Mouse (Mus musculus): ENCODE results near the gene 2410004P03Rik. TPM values are rescaled to one million over a fixed set of nuclear protein-coding genes. Genes with fewer than 3 reads are reported as not detected.

2410004P03Rik gene
- polyA plus RNA-seq, 1 experiment, result 0.02 TPM

DNA sequence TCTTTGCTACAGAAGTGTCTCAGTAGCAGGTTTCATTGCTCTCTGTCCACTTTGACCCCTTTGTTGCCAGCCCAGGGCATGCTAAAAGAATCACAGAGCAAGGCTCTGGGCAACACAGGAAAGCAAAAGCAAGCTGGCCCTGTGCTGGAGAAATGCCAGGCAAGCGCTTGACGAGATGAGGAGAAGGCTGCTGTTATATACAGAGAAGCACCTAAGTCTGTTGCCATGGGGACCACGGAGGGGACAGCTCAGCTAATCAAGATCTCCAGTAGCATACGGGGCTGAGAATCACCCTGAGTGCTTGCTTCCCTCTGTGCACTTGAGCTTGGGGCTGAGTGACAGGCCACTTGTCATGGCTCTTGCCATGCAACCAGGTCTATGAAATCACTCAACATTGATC, 39.5 kb upstream of the 2410004P03Rik start:
- H3K36me3 ChIP-seq (ENCODE audit: control insufficient read depth, insufficient read depth, low read length), result no peaks in the 10 kb centered on the region
- TF ChIP-seq POLR2A (IDR thresholded peaks at IDR 0.05; ENCODE audit: control insufficient read depth, low read depth, low read length), result no peak
- no peak for TF ChIP-seq CTCF (IDR thresholded peaks at IDR 0.05; ENCODE audit: control insufficient read depth, insufficient read depth, insufficient replicate concordance, low read depth, low read length)
- H3K27me3 ChIP-seq (ENCODE audit: control insufficient read depth, insufficient read depth, low read length), result no peaks in the 10 kb centered on the region
- no peaks in the 10 kb centered on the region for H3K4me1 ChIP-seq (ENCODE audit: control insufficient read depth, insufficient read depth, low read length)
- no peak overlapping the region for H3K27ac ChIP-seq (ENCODE audit: control insufficient read depth, insufficient read depth, low read depth, low read length)
- no peak overlapping the region for H3K4me3 ChIP-seq (ENCODE audit: control insufficient read depth, low read depth, low read length)

DNA sequence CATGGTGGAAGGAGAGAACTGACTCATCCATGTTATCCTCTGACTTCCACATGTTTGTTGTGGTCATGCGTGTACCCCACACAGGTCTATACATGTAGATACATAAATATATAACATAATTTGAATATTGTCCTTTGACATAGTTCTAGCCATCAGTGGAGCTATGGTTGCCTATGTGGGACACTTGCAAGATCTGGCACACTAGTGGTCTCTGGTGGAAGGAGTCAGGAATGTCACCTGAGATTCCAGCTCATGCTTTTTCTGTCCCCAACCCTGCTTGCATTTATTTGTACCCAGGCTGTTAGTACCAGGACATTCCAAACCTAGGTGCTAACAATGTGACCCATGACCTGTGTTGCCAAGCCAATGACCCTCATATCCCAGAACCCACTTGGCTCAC, 38.3 kb upstream of the 2410004P03Rik start:
- TF ChIP-seq POLR2A (IDR thresholded peaks at IDR 0.05; ENCODE audit: control insufficient read depth, low read depth, low read length), result no peak
- TF ChIP-seq CTCF (IDR thresholded peaks at IDR 0.05; ENCODE audit: control insufficient read depth, insufficient read depth, insufficient replicate concordance, low read depth, low read length), result no peak

DNA sequence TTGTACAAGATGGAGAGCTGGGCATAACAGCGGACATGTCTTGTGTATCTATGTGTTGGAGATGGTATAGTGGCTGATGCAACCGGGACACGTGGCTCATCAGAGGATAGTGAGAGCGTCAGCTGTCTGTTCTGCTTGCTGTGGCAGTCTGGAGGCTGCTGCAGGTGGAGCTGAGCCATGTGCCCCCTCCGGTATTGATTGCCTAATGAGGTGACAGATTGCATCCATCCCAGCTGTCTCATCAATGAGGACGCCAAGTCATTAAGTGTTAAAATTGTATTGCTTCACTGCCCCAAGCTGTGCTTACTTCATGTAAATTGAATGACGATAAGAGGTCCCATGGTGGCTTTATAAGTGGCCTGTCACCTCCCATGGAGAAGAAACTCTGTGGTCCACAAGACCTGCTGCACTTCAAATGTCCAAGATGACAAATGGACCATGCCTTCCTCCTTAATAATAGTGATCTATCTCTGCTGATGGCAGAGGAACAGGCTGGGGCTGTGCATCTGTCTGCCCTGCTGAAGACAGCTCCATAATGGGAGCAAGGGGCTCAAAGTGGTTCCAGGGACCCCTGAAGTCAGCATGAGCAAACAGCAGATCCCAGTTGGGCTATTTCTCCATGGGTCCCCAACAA, 37.6 kb upstream of the 2410004P03Rik start:
- Histone ChIP-seq H3K4me1 (ENCODE audit: control insufficient read depth, insufficient read depth, low read length) (no peaks in the 10 kb centered on the region), H3K27me3 (ENCODE audit: control insufficient read depth, insufficient read depth, low read length) (no peaks in the 10 kb centered on the region), H3K4me3 (ENCODE audit: control insufficient read depth, low read depth, low read length) (no peak overlapping the region), H3K27ac (ENCODE audit: control insufficient read depth, insufficient read depth, low read depth, low read length) (no peak overlapping the region), H3K36me3 (ENCODE audit: control insufficient read depth, insufficient read depth, low read length) (no peaks in the 10 kb centered on the region)
- TF ChIP-seq CTCF (IDR thresholded peaks at IDR 0.05; ENCODE audit: control insufficient read depth, insufficient read depth, insufficient replicate concordance, low read depth, low read length), result no peak
- TF ChIP-seq POLR2A (IDR thresholded peaks at IDR 0.05; ENCODE audit: control insufficient read depth, low read depth, low read length), result no peak

More for the DNA sequence above, 38.3 kb upstream of the 2410004P03Rik start:
- H3K4me1 ChIP-seq (ENCODE audit: control insufficient read depth, insufficient read depth, low read length), result no peaks in the 10 kb centered on the region
- H3K36me3 ChIP-seq (ENCODE audit: control insufficient read depth, insufficient read depth, low read length), result no peaks in the 10 kb centered on the region
- H3K4me3 ChIP-seq (ENCODE audit: control insufficient read depth, low read depth, low read length), result no peak overlapping the region
- H3K27ac ChIP-seq (ENCODE audit: control insufficient read depth, insufficient read depth, low read depth, low read length), result no peak overlapping the region
- no peaks in the 10 kb centered on the region for H3K27me3 ChIP-seq (ENCODE audit: control insufficient read depth, insufficient read depth, low read length)

DNA sequence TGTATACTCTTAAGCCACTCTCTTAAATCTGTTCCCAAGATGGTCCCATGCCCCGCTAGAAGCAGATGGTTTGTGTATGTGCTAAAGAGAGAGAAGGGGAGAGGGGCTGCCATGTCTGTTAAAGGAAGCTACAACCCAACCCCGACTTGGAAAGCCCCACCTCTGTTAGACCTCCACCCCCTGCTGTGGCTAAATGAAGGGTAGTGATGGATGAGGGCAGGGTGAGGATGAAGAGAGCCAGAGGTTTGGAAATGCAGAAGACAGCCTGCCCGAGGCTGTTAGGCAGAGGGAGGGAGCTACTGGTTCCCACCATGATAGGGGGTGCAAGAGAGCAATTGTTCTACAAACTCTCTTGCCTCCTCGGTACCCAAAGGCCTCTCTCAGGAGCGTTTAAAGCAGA, 31.8 kb upstream of the 2410004P03Rik start:
- H3K27me3 ChIP-seq (ENCODE audit: control insufficient read depth, insufficient read depth, low read length), result no peaks in the 10 kb centered on the region
- no peaks in the 10 kb centered on the region for H3K36me3 ChIP-seq (ENCODE audit: control insufficient read depth, insufficient read depth, low read length)
- no peak for TF ChIP-seq CTCF (IDR thresholded peaks at IDR 0.05; ENCODE audit: control insufficient read depth, insufficient read depth, insufficient replicate concordance, low read depth, low read length)
- TF ChIP-seq POLR2A (IDR thresholded peaks at IDR 0.05; ENCODE audit: control insufficient read depth, low read depth, low read length), result no peak
- H3K4me3 ChIP-seq (ENCODE audit: control insufficient read depth, low read depth, low read length), result no peak overlapping the region
- no peaks in the 10 kb centered on the region for H3K4me1 ChIP-seq (ENCODE audit: control insufficient read depth, insufficient read depth, low read length)
- H3K27ac ChIP-seq (ENCODE audit: control insufficient read depth, insufficient read depth, low read depth, low read length), result no peak overlapping the region

DNA sequence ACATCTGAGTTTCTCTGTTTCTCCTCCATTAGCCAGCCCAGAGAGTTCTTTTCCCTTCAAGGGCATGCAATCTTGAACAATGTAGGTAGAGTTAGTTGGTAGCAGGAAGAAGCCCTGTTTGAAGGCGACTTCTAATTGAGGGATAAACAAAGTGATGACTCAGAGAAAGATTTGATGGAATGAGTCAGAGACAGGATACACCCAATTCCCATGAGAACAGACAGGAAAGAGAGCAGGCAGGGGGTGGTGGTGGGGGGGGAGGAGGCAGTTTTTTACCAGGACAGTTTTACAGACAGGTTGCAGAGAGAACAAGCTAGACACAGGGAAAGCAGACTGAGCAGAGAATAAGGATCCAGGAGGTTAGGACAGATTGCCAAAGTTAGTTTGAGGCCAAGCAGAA, 29.0 kb upstream of the 2410004P03Rik start:
- no peak for TF ChIP-seq CTCF (IDR thresholded peaks at IDR 0.05; ENCODE audit: control insufficient read depth, insufficient read depth, insufficient replicate concordance, low read depth, low read length)
- no peak for TF ChIP-seq POLR2A (IDR thresholded peaks at IDR 0.05; ENCODE audit: control insufficient read depth, low read depth, low read length)
- no peaks in the 10 kb centered on the region for H3K4me1 ChIP-seq (ENCODE audit: control insufficient read depth, insufficient read depth, low read length)
- no peaks in the 10 kb centered on the region for H3K36me3 ChIP-seq (ENCODE audit: control insufficient read depth, insufficient read depth, low read length)
- H3K27me3 ChIP-seq (ENCODE audit: control insufficient read depth, insufficient read depth, low read length), result no peaks in the 10 kb centered on the region
- H3K27ac ChIP-seq (ENCODE audit: control insufficient read depth, insufficient read depth, low read depth, low read length), result no peak overlapping the region
- H3K4me3 ChIP-seq (ENCODE audit: control insufficient read depth, low read depth, low read length), result no peak overlapping the region

DNA sequence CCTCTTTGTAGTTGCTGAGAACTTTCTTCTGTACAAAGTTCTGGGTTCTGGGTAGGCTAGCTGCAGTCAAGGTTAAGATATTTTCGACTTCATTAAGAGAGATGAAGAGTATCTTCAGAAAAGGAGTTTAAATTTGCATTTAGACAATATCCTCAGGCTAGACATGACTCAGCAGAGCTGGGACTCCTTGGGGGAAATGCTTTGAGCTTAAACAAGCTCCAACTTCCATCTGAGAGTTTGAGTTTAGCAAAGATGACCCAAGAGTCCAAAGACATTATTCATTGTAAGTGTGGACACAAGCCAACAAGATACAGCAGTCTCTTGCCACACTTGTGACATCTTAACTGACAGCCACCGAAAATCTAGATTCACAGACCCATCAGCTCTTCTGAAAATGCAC, 27.9 kb upstream of the 2410004P03Rik start:
- Histone ChIP-seq H3K4me3 (ENCODE audit: control insufficient read depth, low read depth, low read length) (no peak overlapping the region), H3K27me3 (ENCODE audit: control insufficient read depth, insufficient read depth, low read length) (no peaks in the 10 kb centered on the region), H3K36me3 (ENCODE audit: control insufficient read depth, insufficient read depth, low read length) (no peaks in the 10 kb centered on the region), H3K4me1 (ENCODE audit: control insufficient read depth, insufficient read depth, low read length) (no peaks in the 10 kb centered on the region), H3K27ac (ENCODE audit: control insufficient read depth, insufficient read depth, low read depth, low read length) (no peak overlapping the region)
- TF ChIP-seq POLR2A (IDR thresholded peaks at IDR 0.05; ENCODE audit: control insufficient read depth, low read depth, low read length) (no peak), CTCF (IDR thresholded peaks at IDR 0.05; ENCODE audit: control insufficient read depth, insufficient read depth, insufficient replicate concordance, low read depth, low read length) (no peak)

DNA sequence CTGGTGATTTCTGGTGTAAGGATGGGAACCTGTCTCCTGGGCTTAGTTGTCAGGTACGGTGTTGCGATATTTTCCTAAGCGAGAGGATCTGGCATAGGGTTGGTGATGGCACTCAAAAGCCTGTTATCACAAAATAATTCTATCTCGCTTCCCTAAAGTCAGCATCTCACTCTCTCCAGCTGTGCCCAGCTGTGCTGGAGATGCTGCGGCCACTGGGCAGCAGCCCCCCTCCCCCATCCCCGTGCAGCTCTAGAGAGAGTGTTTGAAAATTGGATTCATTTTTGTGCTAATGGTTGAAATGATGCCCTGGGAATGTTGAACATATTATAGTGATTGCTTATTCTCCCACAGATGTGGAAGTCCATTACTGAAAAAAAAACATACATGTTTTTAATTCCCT, 26.7 kb upstream of the 2410004P03Rik start:
- Histone ChIP-seq H3K27ac (ENCODE audit: control insufficient read depth, insufficient read depth, low read depth, low read length) (no peak overlapping the region), H3K4me1 (ENCODE audit: control insufficient read depth, insufficient read depth, low read length) (no peaks in the 10 kb centered on the region), H3K27me3 (ENCODE audit: control insufficient read depth, insufficient read depth, low read length) (no peaks in the 10 kb centered on the region), H3K4me3 (ENCODE audit: control insufficient read depth, low read depth, low read length) (no peak overlapping the region), H3K36me3 (ENCODE audit: control insufficient read depth, insufficient read depth, low read length) (no peaks in the 10 kb centered on the region)
- no peak for TF ChIP-seq CTCF (IDR thresholded peaks at IDR 0.05; ENCODE audit: control insufficient read depth, insufficient read depth, insufficient replicate concordance, low read depth, low read length)
- TF ChIP-seq POLR2A (IDR thresholded peaks at IDR 0.05; ENCODE audit: control insufficient read depth, low read depth, low read length), result no peak

Measured in testis, adult 2 months (tissue).